Mouse (Mus musculus): ENCODE results near the gene Tmx2.
"Not testable (repeated sequence)": the region's sequence is repeated elsewhere in the genome, so short reads cannot be mapped to it uniquely, and the experiment has no call there.

Gene Tmx2

DNA sequence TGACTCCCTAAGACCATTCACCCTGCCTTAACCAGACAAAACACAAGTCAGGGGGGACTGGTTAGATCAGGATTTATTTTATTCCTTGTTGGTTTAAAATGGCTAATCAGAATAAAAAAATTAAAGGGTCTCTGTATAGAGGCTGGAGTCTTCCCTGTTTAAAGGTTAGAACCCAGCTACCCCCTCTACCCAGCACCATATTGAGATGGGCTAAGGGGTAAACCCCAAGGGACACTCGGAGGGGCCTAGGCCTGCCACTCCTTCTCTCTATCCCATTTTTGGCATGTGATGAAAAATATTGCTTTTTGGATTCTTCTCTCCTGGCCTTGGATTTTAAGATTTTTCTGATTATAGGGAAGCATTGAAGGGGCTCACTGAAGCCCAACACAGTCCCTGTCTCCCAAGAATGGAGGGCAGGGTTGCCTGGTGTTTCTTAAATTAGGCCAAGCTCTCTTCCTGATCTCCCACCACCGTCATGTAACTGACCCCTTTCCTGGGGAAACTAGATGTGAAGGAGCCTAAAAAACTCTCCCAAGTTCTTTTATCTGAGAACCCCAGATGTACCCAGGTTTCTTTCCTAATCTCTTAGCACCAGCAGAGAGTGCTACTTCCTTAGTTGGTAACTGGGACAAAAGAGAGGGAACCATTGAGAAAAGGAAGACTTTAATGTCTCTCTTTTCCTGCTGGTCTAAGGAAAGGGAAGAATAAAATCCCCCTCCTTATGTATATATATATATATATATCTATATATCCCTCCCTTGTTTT lies 9.3 kb upstream of the Tmx2 start:
- in situ Hi-C loops (cut with MboI, MseI): no loop called here

DNA sequence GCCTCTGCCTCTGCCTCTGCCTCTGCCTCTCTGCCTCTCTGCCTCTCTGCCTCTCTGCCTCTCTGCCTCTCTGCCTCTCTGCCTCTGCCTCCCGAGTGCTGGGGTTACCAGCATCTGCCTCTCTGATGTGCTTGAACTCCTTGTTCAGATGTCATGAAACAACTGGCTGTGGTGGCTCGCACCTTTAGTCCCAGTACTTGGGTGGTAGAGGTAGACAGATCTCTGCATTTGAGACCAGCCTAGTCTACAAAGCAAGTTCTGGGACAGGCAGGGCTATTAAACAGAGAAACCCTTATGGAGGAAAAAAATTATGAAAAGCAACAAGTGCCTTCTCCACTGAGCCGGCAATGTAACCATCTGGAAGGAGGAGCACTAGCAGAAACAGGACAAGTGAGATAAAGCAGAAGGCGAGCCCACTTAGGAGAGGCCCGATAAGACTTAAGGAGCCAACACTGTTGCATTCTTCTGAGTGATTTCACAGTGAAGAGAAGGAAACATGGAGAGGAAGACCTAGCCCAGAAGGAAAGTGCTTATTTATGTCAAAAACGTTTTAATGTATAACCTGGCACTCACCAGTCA lies 3.8 kb upstream of the Tmx2 start:
- in situ Hi-C loops (cut with MboI, MseI): no loop called here

DNA sequence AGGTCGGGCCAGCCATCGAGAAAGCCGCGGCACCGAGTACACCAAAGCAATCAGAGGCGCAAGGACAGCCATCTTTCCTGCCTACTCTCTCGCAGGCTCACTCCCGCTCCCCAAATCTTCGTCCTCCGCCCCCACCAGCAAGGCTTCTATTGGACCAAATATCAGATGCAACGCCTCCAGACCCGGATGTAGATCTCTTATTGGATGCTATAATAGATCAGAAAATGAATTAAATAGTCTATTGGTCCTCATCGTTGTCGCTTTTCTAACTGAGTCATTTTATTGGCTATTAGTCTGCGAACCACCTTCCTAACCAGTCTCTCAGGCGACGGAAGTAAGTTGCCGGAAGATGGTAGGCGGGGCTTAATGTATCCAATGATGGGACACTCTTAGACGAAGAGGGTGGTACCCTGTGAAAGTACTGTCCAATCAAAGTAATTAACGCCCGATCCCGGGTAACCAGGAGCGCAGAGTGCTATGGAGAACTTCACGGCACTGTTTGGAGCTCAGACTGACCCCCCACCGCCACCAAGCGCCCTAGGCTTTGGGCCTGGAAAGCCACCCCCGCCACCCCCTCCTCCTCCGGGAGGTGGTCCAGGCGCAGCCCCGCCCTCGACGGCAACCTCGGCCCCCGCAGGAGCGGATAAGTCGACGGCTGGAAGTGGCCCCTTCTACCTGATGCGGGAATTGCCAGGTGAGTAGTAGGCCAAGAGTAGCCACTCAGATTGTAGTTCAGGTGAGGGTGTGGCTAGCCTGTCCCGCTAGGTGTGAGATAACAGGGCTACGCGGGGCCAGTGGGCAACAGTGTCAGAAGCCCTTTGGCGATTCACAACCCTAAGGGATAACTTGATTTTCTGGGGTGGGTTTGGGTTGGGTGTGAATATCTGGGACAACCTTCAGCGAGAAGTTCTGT lies 716 bp downstream of the Tmx2 start, which contains the start of the genes Gm28635 and Med19:
Gene Gm28635 (minus strand): TSS at position 74 of the 913 bp plus-strand sequence.
Gene Med19 (plus strand): TSS at position 435 of the 913 bp plus-strand sequence.
- in situ Hi-C loops (cut with MboI, MseI): loop anchor here (5.0 kb wide), 1 partner anchor 39 kb away; the partner anchor contains the start of gene Zdhhc5

DNA sequence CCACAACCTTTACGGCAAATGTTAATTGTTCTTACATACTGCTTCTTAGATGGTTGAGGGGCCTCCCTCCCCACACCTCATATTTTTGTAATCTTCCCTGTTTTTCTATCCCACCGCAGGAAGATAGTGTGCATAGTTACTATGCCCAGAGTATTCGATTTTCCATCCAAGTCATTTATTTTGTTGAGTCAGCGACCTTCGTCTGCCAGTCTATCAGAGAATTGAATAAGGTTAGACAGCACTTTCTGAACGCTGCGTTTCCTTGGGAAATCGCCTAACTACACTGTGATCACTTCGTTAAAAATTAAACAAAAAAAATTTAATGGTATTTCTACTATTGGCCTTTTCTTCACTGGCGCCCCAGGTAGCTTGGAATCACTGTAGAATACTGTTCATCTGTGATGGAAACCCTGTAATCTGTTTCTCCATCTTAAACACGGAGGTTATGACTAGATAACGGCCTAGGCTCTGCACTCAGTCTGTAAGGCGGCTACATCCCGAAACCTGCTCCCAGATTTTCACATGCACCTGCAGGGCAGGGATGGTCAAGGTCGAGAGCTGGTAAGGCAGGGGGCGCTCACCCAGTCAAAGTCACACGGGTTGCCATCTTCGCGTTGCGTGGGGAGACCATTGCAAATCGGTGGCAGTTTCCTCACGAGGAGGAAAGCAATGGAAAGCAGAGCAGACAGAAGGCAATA lies 1.5 kb downstream of the Tmx2 start:
- in situ Hi-C loops (cut with MboI, MseI): loop anchor here (5.0 kb wide), 1 partner anchor 40 kb away; the partner anchor contains the start of gene Zdhhc5

DNA sequence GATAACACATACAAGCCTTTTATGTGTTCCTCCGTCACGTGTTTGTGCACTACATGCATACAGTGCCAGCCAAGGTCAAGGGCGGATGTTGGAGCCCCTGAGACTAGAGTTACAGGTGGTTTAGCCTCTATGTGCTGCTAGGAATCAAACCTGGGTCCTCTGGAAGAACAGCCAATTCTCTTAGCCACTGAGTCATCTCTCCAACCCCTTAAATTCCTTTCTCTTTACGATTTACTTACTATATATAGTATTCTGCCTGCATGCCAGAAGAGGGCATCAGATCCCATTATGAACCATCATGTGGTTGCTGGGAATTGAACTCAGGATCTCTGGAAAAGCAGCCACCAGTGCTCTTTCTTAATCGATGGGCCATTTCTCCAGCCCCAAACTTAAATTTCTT lies 7.4 kb downstream of the Tmx2 start:
- in situ Hi-C loops (cut with MboI, MseI): not testable (repeated sequence)

DNA sequence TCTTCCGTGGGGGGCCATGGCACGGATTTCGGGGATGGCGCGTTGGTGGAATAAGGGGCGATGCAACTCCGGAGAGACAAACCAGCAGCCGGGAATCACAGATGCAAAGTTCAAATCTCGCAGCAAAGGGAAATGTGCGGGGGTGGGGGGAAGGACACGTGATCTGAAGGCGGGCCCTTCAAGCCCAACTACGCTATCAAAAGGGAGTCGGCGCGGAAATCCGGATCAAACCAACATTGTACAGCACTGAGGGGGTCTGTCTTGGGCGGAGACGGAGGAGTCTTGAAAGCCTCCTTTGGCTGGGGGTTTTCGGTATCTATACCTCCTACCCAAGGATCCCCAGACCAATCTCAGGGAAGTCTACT lies 8.4 kb downstream of the Tmx2 start, which contains the start of gene Selenoh:
Gene Selenoh (minus strand): TSS at position 202 of the 365 bp plus-strand sequence.
- in situ Hi-C loops (cut with MboI, MseI): no loop called here

DNA sequence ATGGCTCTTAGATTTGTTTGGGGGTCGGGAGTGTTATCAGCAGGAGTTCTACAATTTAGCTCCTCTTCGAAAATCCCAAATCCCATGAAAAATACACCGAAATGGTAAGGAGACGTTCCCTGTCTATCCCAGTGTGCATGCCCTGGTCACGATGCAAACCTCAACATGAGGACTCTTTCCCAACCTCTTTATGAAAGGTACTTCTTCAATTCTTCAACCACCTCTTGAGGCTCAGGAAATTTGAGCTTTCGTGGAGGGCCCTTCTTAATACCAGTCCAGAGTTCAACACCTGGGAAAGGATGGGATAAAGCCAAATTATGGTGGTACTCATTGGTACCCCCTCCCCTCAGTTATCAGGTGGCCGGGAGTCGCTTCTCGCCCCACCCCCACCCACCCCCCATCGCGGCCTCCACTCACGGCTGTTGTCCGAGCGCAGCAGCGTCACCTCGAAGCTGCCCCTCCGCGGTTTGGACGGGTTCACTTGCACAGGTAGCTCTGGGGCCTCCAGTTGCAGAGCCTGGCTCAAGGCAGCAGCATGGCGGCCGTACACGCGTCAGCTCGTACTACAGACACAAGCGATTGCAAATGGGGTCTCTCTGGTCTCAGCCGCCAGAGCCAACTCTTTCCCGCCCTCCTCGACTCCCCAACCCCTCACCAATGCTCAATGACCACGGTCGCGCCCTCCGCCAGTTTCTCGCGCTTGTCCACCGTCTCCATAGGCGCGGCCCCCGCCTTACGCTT lies 8.9 kb downstream of the Tmx2 start:
- in situ Hi-C loops (cut with MboI, MseI): loop anchor here (10.0 kb wide), 1 partner anchor 55 kb away; no protein-coding TSS in a partner anchor

GRCm38 (mm10) chr2:84666081-84666480 lies 12.9 kb downstream of the Tmx2 start:
- in situ Hi-C loops (cut with MboI, MseI): loop anchor here (10.0 kb wide), 1 partner anchor 51 kb away; no protein-coding TSS in a partner anchor

GRCm38 (mm10) chr2:84662866-84663265 lies 16.1 kb downstream of the Tmx2 start:
- in situ Hi-C loops (cut with MboI, MseI): loop anchor here (5.0 to 10.0 kb wide), 2 partner anchors 48 to 206 kb away; no protein-coding TSS in a partner anchor

DNA sequence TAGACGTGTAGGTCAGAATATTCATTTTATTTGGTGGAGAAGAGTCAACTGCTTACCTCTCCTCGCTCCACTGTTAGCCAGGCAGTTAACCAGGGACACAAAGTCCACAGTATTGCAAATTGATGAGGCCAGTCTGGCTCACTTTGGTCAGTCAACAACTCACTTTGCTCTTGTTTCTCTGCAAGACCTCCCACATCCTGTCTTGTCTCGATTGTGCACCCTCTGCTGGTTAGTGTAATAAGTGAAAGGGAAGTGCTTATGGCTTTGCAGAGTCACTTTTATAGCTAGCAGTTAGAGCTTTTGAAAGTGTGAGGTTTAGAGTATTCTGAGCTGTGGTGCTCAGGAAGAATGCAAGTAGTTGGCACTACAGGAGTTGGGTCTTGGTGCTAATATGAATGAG lies 18.7 kb downstream of the Tmx2 start:
- in situ Hi-C loops (cut with MboI, MseI): loop anchor here (5.0 to 10.0 kb wide), 2 partner anchors 45 to 203 kb away; no protein-coding TSS in a partner anchor

DNA sequence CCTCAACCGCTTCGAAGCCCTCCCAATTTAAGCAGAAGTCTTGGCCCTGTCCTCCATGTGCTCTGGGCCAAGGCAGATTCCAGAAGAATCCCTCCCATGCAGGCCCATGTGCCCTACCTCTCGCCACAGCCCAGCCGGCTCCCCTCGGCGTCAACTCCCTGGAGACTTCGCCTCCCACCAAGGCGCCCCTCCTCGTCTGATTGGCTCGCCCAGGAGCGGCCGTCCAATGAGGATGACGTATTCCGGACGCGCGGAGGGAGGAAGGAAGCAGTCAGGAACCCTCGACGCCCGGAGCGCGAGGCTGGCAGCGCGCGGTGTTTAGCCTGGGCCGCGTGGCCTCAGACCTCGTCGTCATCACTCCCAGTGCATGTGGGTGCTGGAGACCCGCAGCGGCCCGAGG lies 20.1 kb downstream of the Tmx2 start, which contains the start of gene Btbd18:
Gene Btbd18 (plus strand): TSS at position 274 of the 400 bp plus-strand sequence.
- in situ Hi-C loops (cut with MboI, MseI): no loop called here

GRCm38 (mm10) chr2:84655864-84656263 lies 23.1 kb downstream of the Tmx2 start:
- in situ Hi-C loops (cut with MboI, MseI): no loop called here

GRCm38 (mm10) chr2:84653354-84653753 lies 25.6 kb downstream of the Tmx2 start:
- in situ Hi-C loops (cut with MboI, MseI): no loop called here

- in situ Hi-C loops (cut with MboI, MseI): no loop called here
These were observed 28.3 kb downstream of the Tmx2 start, which contains the start of gene Ctnnd1 for GRCm38 (mm10) chr2:84650464-84651195. Gene Ctnnd1, minus strand, starts transcription at chr2:84650765.

DNA sequence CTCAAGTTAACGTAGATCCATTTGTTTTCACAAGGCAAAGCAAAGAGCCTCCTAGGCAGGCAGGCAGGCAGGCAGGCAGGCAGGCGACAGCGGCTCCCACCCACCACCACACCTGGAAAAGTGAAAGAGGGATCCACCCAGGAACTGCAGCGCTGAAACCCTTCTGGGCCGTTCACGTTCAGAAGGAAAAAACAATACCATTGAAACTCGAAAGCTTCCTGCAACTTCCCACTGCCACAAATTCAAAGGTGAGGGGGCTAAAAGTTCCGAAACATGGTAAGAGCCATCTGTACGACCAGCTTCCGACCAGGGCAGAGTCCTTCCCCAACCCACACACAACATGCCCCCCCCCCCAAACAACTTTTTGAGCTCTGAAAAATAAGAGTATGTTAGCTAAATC lies 29.3 kb downstream of the Tmx2 start:
- in situ Hi-C loops (cut with MboI, MseI): no loop called here

- in situ Hi-C loops (cut with MboI, MseI): no loop called here
These were observed 30.6 kb downstream of the Tmx2 start for GRCm38 (mm10) chr2:84648369-84648768.

- in situ Hi-C loops (cut with MboI, MseI): no loop called here
These were observed 31.8 kb downstream of the Tmx2 start for GRCm38 (mm10) chr2:84647051-84647568.

DNA sequence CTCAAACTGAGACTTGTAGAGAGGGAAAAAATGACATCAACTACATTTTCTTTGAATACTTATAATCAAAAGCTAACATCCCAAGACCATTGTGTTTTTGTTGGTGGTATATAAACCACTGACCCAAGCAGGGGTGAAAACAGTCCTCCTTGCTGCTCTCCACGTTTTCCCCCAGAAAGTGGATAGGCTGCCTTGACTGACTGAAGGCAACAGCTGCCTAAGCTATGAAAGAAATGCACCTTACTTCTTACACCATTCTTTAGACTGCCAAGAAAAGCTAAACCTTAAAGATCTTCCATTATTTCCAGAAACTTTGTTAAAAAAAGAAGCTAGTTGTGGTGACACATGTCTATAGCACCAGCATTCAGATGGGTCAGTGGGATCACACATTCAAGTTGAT lies 32.8 kb downstream of the Tmx2 start:
- in situ Hi-C loops (cut with MboI, MseI): no loop called here

- in situ Hi-C loops (cut with MboI, MseI): no loop called here
These were observed 38.1 kb downstream of the Tmx2 start for GRCm38 (mm10) chr2:84640833-84641232.
